Mouse (Mus musculus) splenic B cell, adult 2 months (primary cell): ENCODE data around the gene Steap3.

Experiments
- DNase-seq: peaks from one replicate; pipeline ENCODE4 v3.0.0-alpha.2; 2011; ENCODE audit warnings: low read depth, low spot score
- H3K27me3 ChIP-seq: 2 replicates; pipeline ENCODE4 v1.6.1; 2012; ENCODE audit warnings: mild to moderate bottlenecking, low read length, moderate library complexity, mixed read lengths; ENCODE audit not compliant: control insufficient read depth, poor library complexity, insufficient read depth, severe bottlenecking
- H3K36me3 ChIP-seq: 2 replicates; pipeline ENCODE4 v1.6.1; 2012; ENCODE audit warnings: mild to moderate bottlenecking, low read length, moderate library complexity, mixed read lengths; ENCODE audit not compliant: control insufficient read depth, poor library complexity, insufficient read depth, severe bottlenecking

Gene Steap3

GRCm38 (mm10) chr1:120263226-120263625, 9.3 kb downstream of the Steap3 start:
- no peaks in the 10 kb centered on the region for H3K27me3 ChIP-seq
- DNase-seq, result no peak

DNA sequence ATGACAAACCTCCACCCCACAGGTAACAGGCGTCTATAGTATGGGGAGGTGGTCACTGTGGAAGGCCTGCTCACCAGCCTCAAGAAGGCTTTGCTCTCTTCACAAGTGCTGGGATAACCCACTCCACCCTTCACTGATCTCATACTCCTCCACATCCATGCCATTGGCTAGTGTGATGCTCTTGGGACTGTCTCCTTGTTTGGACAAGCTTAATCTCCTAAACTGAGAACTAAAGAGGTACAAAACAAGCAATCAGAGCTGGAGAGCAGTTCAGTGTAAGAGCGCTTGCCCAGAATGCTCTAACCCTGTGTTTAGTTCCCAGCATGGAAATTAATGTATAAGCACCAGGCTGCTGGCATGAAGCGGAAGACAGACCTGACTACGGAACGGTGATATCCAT, 11.3 kb downstream of the Steap3 start:
- no peak for DNase-seq
- no peaks in the 10 kb centered on the region for H3K27me3 ChIP-seq
- no peaks in the 10 kb centered on the region for H3K36me3 ChIP-seq

More at GRCm38 (mm10) chr1:120263226-120263625, 9.3 kb downstream of the Steap3 start:
- no peaks in the 10 kb centered on the region for H3K36me3 ChIP-seq

GRCm38 (mm10) chr1:120259249-120259648, 13.3 kb downstream of the Steap3 start:
- Histone ChIP-seq H3K27me3 (no peaks in the 10 kb centered on the region), H3K36me3 (no peaks in the 10 kb centered on the region)
- no peak for DNase-seq

DNA sequence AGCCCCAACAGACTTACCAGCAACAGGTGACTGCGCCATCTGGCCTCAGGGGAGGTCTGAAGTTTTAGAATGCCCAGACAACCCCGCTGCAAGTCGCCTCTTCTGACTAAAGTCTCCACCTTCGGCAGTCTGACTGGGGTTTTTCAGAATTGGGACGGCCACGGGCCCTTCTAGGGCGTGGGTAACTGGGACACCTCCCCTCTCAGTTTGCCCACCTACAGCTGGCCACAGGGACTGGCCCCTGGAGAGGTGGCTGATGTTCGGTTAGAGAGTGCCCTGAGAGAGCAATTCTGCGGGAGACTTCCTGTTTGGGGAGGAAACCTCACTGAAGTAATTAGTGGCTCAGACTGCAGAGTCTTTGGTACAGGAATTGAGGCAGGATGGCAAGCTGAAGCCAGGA, 13.8 kb downstream of the Steap3 start:
- DNase-seq, result peak; percentile 42

DNA sequence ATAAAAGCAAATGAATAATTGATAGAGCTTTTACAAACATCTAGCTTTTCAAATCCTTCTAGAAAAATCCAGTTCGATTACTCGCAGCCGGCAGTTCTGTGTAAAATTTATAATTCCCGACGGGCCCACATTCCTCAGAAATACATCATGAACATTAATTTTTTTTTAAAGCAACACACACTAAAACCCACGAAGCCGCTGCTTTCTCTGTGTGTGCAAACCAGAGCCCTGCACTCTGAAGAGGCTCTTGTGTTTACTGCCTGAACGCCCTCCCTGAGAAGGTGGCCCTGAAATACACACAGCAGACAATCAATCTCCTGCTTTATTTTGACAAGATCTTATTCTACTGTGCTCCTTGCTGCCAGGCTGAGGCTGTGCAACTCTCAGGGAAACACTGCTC, 14.3 kb downstream of the Steap3 start:
- no peak for DNase-seq
- no peaks in the 10 kb centered on the region for H3K36me3 ChIP-seq
- H3K27me3 ChIP-seq, result no peaks in the 10 kb centered on the region

More for the DNA sequence above, 13.8 kb downstream of the Steap3 start:
- Histone ChIP-seq H3K36me3 (no peaks in the 10 kb centered on the region), H3K27me3 (no peaks in the 10 kb centered on the region)

- DNase-seq, result no peak
- Histone ChIP-seq H3K27me3 (no peaks in the 10 kb centered on the region), H3K36me3 (no peaks in the 10 kb centered on the region)
These were observed 18.8 kb downstream of the Steap3 start for GRCm38 (mm10) chr1:120253751-120254150.

GRCm38 (mm10) chr1:120252519-120253160, 19.9 kb downstream of the Steap3 start:
- no peak for DNase-seq
- Histone ChIP-seq H3K27me3 (no peaks in the 10 kb centered on the region), H3K36me3 (no peaks in the 10 kb centered on the region)

GRCm38 (mm10) chr1:120251193-120251592, 21.3 kb downstream of the Steap3 start:
- Histone ChIP-seq H3K36me3 (no peaks in the 10 kb centered on the region), H3K27me3 (no peaks in the 10 kb centered on the region)
- DNase-seq, result no peak

GRCm38 (mm10) chr1:120250586-120250985, 21.9 kb downstream of the Steap3 start:
- DNase-seq, result no peak
- Histone ChIP-seq H3K36me3 (no peaks in the 10 kb centered on the region), H3K27me3 (no peaks in the 10 kb centered on the region)

DNA sequence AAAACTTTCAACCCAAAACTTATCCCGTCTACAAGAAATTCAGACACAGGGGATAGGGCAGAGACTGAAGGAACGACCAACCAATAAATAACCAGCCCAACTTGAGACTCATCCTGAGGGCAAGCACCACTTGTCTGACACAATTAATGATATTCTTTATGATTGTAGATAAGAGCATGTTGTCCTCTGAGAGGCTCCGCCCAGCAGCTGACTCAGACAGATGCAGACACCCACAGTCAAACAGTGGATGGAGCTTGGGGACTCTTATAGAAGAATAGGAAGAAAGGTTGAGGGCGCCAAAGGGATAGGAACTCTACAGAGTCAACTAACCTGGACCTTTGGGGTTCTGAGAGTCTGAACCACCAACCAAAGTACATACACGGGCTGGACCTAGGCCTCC, 22.7 kb downstream of the Steap3 start:
- no peaks in the 10 kb centered on the region for H3K36me3 ChIP-seq
- no peak for DNase-seq
- no peaks in the 10 kb centered on the region for H3K27me3 ChIP-seq

DNA sequence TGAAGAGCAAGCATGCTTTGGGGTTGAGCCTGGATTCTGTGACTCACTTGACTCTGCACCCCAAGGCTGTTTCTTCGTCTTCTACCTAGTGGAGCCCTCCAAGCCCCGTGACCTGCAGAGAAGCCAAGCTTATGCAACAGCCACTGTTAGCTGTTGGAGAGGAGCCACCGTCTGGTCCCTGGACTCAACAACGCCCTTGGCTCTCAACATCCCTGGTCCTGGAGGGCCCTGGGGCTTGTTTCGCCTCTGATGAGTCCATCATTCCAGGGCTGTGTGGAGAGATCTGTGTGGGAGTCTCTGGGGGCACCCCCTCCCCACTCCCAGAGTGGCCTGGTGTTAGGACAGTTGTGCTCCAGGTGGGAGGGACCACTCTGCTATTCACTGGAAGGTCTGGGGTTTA, 24.3 kb downstream of the Steap3 start:
- Histone ChIP-seq H3K36me3 (no peaks in the 10 kb centered on the region), H3K27me3 (no peaks in the 10 kb centered on the region)
- DNase-seq, result no peak

GRCm38 (mm10) chr1:120247351-120247750, 25.2 kb downstream of the Steap3 start:
- no peak for DNase-seq
- H3K36me3 ChIP-seq, result no peaks in the 10 kb centered on the region

GRCm38 (mm10) chr1:120246946-120247345, 25.6 kb downstream of the Steap3 start:
- Histone ChIP-seq H3K36me3 (no peaks in the 10 kb centered on the region), H3K27me3 (no peaks in the 10 kb centered on the region)
- no peak for DNase-seq

More at GRCm38 (mm10) chr1:120247351-120247750, 25.2 kb downstream of the Steap3 start:
- no peaks in the 10 kb centered on the region for H3K27me3 ChIP-seq

- no peak for DNase-seq
- Histone ChIP-seq H3K36me3 (no peaks in the 10 kb centered on the region), H3K27me3 (no peaks in the 10 kb centered on the region)
These were observed 26.8 kb downstream of the Steap3 start for GRCm38 (mm10) chr1:120245661-120246131.

DNA sequence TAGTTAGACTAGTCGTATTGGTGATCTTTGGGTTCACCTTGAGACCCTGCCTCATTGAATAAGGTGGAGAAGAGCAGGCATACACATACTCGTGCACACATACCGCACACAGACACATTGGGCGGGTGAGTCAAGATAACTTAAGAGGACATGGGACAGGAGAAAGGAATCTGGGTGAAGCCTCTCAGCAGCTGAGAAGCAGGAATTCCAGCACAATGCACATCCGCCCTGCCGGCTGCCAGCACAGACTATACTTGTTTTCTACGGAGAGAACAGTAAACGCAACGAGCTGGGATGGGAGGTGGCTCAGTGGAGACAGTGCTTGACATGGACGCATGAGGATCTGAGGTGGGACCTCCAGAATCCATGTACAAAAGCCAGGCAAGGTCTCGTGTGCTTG, 27.9 kb downstream of the Steap3 start:
- DNase-seq, result no peak
- H3K27me3 ChIP-seq, result no peaks in the 10 kb centered on the region
- no peaks in the 10 kb centered on the region for H3K36me3 ChIP-seq

GRCm38 (mm10) chr1:120243987-120244386, 28.5 kb downstream of the Steap3 start:
- no peaks in the 10 kb centered on the region for H3K27me3 ChIP-seq
- H3K36me3 ChIP-seq, result no peaks in the 10 kb centered on the region

More at GRCm38 (mm10) chr1:120243987-120244386, 28.5 kb downstream of the Steap3 start:
- DNase-seq, result no peak
